Mouse (Mus musculus) urinary bladder, postnatal 4 days (tissue): ENCODE results near the gene Kcnk13.

Experiments
- DNase-seq, 2 experiments: peaks; one replicate each; pipeline ENCODE4 v3.0.0; 2021 to 2022; ENCODE audit warnings: low spot score in 2 of 2

Kcnk13 gene

GRCm38 (mm10) chr12:100015146-100015545 lies 50.8 kb downstream of the Kcnk13 start:
- DNase-seq: peak; percentile 5 to 14

- DNase-seq: peak; percentile 7 to 35
These were observed 53.4 kb downstream of the Kcnk13 start for GRCm38 (mm10) chr12:100017709-100018108.

GRCm38 (mm10) chr12:100022490-100022889 lies 58.2 kb downstream of the Kcnk13 start:
- peak; percentile 14 to 43 for DNase-seq

- peak; percentile 10 to 41 for DNase-seq
These were observed 59.6 kb downstream of the Kcnk13 start for GRCm38 (mm10) chr12:100023821-100024365.

- peak; percentile 11 to 42 for DNase-seq
These were observed 61.4 kb downstream of the Kcnk13 start for GRCm38 (mm10) chr12:100025675-100026074.

GRCm38 (mm10) chr12:100026715-100027245 lies 62.5 kb downstream of the Kcnk13 start:
- DNase-seq: no peak

- peak; percentile 13 to 48 for DNase-seq
These were observed 63.0 kb downstream of the Kcnk13 start for GRCm38 (mm10) chr12:100027281-100027680.

- DNase-seq: peak; percentile 9 to 46
These were observed 67.4 kb downstream of the Kcnk13 start for GRCm38 (mm10) chr12:100031681-100032080.

- DNase-seq: peak in 1 of 2 experiments; percentile 41
These were observed 68.2 kb downstream of the Kcnk13 start for GRCm38 (mm10) chr12:100032521-100032920.

- peak in 1 of 2 experiments; percentile 9 for DNase-seq
These were observed 74.5 kb downstream of the Kcnk13 start for GRCm38 (mm10) chr12:100038741-100039262.

- peak; percentile 16 to 50 for DNase-seq
These were observed 77.8 kb downstream of the Kcnk13 start for GRCm38 (mm10) chr12:100042116-100042515.

GRCm38 (mm10) chr12:100044704-100045103 lies 80.4 kb downstream of the Kcnk13 start:
- DNase-seq: peak; percentile 3 to 12

GRCm38 (mm10) chr12:100050552-100050951 lies 86.3 kb downstream of the Kcnk13 start:
- no peak for DNase-seq

GRCm38 (mm10) chr12:100053617-100054016 lies 89.3 kb downstream of the Kcnk13 start:
- no peak for DNase-seq

- no peak for DNase-seq
These were observed 96.8 kb downstream of the Kcnk13 start for GRCm38 (mm10) chr12:100061071-100061470.

GRCm38 (mm10) chr12:100061826-100062225 lies 97.5 kb downstream of the Kcnk13 start:
- no peak for DNase-seq

- DNase-seq: no peak
These were observed 98.3 kb downstream of the Kcnk13 start for GRCm38 (mm10) chr12:100062584-100062983.

GRCm38 (mm10) chr12:100065109-100065508 lies 100.8 kb downstream of the Kcnk13 start:
- no peak for DNase-seq

- DNase-seq: no peak
These were observed 103.2 kb downstream of the Kcnk13 start for GRCm38 (mm10) chr12:100067477-100067876.

- no peak for DNase-seq
These were observed 108.9 kb downstream of the Kcnk13 start for GRCm38 (mm10) chr12:100073201-100073672.

GRCm38 (mm10) chr12:100075715-100076114 lies 111.4 kb downstream of the Kcnk13 start:
- DNase-seq: no peak

- no peak for DNase-seq
These were observed 115.5 kb downstream of the Kcnk13 start for GRCm38 (mm10) chr12:100079636-100080286.

GRCm38 (mm10) chr12:100088026-100088425 lies 123.7 kb downstream of the Kcnk13 start:
- DNase-seq: no peak
